Mouse (Mus musculus) CH12.LX (cell line): Measurements from ENCODE around the gene Olfr1442.

Experiments
- CHD1 ChIP-seq: IDR thresholded peaks from 2 replicates; pipeline ENCODE4 v1.6.1; 2012; ENCODE audit warnings: low read depth, low read length, improper control_type of control experiment, inconsistent platforms
- CTCF ChIP-seq, 2 experiments: IDR thresholded peaks in 1 of 2; conservative IDR thresholded peaks in 1 of 2; 2 replicates each; pipeline ENCODE4 v1.5.1; 2011 to 2012; ENCODE audit warnings: low read depth in 2 of 2, low read length in 2 of 2, improper control_type of control experiment in 1 of 2, inconsistent platforms in 1 of 2, mild to moderate bottlenecking in 1 of 2, moderate library complexity in 1 of 2
- JUND ChIP-seq: conservative IDR thresholded peaks from 2 replicates; pipeline ENCODE4 v1.6.1; 2011; ENCODE audit warnings: low read depth, low read length, improper control_type of control experiment
- KAT2A ChIP-seq: IDR thresholded peaks from 2 replicates; pipeline ENCODE4 v1.6.1; 2012; ENCODE audit warnings: low read length, improper control_type of control experiment, inconsistent platforms; ENCODE audit not compliant: insufficient replicate concordance
- POLR2A ChIP-seq: IDR thresholded peaks from 2 replicates; pipeline ENCODE4 v1.6.1; 2011; ENCODE audit warnings: low read depth, mild to moderate bottlenecking, improper control_type of control experiment, low read length

- TF ChIP-seq KAT2A (no peak), CHD1 (no peak), JUND (no peak), CTCF (conservative IDR thresholded peaks at IDR 0.05 in 1 of 2, IDR thresholded peaks at IDR 0.05 in 1 of 2; ENCODE audit: low read depth in 2 of 2, low read length in 2 of 2) (peak; percentile 25 to 72; a peak in 3 of 4 replicates), POLR2A (no peak)
These were observed 52.1 kb downstream of the Olfr1442 start for GRCm38 (mm10) chr19:12722308-12722707.
